Mouse (Mus musculus): Measurements from ENCODE around the gene Pole4. TPM values are rescaled to one million over a fixed set of nuclear protein-coding genes. Genes with fewer than 3 reads are reported as not detected.

Gene Pole4
- total and polyA plus RNA-seq, 3 experiments, result 49.7 to 178 (median 79.8) TPM

DNA sequence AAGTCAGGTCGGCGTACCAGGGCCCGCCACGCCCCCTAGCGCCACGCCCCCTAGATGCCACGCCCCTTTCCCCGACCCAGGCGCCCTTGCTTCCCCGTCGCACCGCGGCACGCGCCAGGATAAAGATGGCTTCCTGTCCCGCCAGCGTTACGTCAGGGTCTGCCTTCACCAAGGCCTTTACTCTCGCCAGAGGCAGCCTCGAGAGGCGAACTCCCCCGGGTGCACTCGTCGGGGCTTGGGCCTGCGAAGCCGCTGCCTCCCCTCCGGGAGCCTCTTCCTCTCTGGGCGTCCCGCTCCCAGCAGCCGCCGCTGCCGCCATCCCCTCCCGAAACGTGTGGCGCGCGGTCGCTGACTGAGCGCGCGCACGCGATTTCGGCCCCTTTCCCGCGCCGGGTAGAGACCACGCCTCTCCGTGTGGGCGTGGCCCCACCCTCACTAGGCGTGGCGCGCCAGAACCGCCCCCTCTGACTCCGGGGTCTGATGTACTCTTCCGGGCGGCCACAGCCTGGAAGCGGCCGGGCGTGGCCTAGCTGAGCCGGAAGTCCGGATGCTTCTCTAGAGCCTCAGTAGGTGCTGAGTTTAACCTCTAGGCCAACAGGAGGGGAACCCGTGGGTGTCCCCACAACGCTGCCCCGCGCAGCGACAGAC is 52.5 kb downstream of the Pole4 start:
- peak overlapping the region; percentile 90 for H3K27ac ChIP-seq (ENCODE audit: insufficient read depth, low read depth)
- peak overlapping the region; percentile 59 to 79 (median 68) for H3K4me3 ChIP-seq (replicated peaks in 1 of 3; ENCODE audit: low read depth in 2 of 3, low read length in 2 of 3, poor library complexity in 1 of 3)
- H3K4me1 ChIP-seq (ENCODE audit: control insufficient read depth in 1 of 2, insufficient read depth in 2 of 2), result peaks cover 4 to 42% of the 10 kb centered on the region in 2 experiments; a peak in 2 of 4 replicates
- dilution Hi-C loops (cut with MboI; ENCODE audit: extremely low pct_ligation_motif_present, extremely low pct_unique_long_range_greater_than_20kb, low sequenced_read_pairs) (no loop called here), in situ Hi-C loops (cut with MboI; ENCODE audit: low pct_ligation_motif_present, low pct_unique_long_range_greater_than_20kb, low sequenced_read_pairs) (no loop called here)
- TF ChIP-seq ELF1 (IDR thresholded peaks at IDR 0.05; ENCODE audit: low read depth, low read length), result peak; percentile 96
- peak; percentile 83 for TF ChIP-seq MAX (IDR thresholded peaks at IDR 0.05; ENCODE audit: low read length)
- TF ChIP-seq ZKSCAN1 (IDR thresholded peaks at IDR 0.05; ENCODE audit: borderline replicate concordance, low read depth, low read length), result no peak
- peak; percentile 48; the same call in 1 of the 2 replicates for TF ChIP-seq IRF4 (IDR thresholded peaks at IDR 0.05; ENCODE audit: low read depth, low read length)
- TF ChIP-seq ZMIZ1 (IDR thresholded peaks at IDR 0.05; ENCODE audit: low read depth, low read length), result peak; percentile 89; the same call in 1 of the 2 replicates
- peak; percentile 90 for TF ChIP-seq BHLHE40 (IDR thresholded peaks at IDR 0.05; ENCODE audit: low read depth, low read length)
- TF ChIP-seq JUND (conservative IDR thresholded peaks at IDR 0.05; ENCODE audit: low read depth, low read length), result no peak
- no peak for TF ChIP-seq JUN (IDR thresholded peaks at IDR 0.05; ENCODE audit: insufficient read depth, low read depth, low read length)
- peak; percentile 42; the same call in 1 of the 2 replicates for TF ChIP-seq MEF2A (IDR thresholded peaks at IDR 0.05; ENCODE audit: borderline replicate concordance, low read depth, low read length)
- no peak for TF ChIP-seq RAD21 (IDR thresholded peaks at IDR 0.05; ENCODE audit: low read depth, low read length)
- TF ChIP-seq EP300 (IDR thresholded peaks at IDR 0.05; ENCODE audit: low read length), result no peak
- TF ChIP-seq KAT2A (IDR thresholded peaks at IDR 0.05; ENCODE audit: insufficient replicate concordance, low read length), result 0 out of 2 replicates have a peak, but pooled peaks have one; percentile 63
- peak; percentile 47 for TF ChIP-seq SIN3A (IDR thresholded peaks at IDR 0.05; ENCODE audit: low read length)
- TF ChIP-seq HCFC1 (IDR thresholded peaks at IDR 0.05; ENCODE audit: low read depth, low read length), result peak; percentile 68
- 0 out of 2 replicates have a peak, but pooled peaks have one; percentile 67 for TF ChIP-seq TBP (conservative IDR thresholded peaks at IDR 0.05; ENCODE audit: low read depth, low read length)
- peak; percentile 90; the same call in 1 of the 2 replicates for TF ChIP-seq POLR2AphosphoS2 (IDR thresholded peaks at IDR 0.05; ENCODE audit: low read depth, low read length)
- TF ChIP-seq UBTF (IDR thresholded peaks at IDR 0.05; ENCODE audit: low read depth, low read length), result peak; percentile 22; the same call in 1 of the 2 replicates
- TF ChIP-seq MYC (IDR thresholded peaks at IDR 0.05; ENCODE audit: low read depth, low read length), result peak; percentile 86
- peak; percentile 41; the same call in 1 of the 2 replicates for TF ChIP-seq ETS1 (conservative IDR thresholded peaks at IDR 0.05; ENCODE audit: low read depth, low read length)
- TF ChIP-seq TCF12 (IDR thresholded peaks at IDR 0.05; ENCODE audit: low read depth, low read length), result peak; percentile 81
- peak; percentile 41; the same call in 1 of the 2 replicates for TF ChIP-seq RCOR1 (conservative IDR thresholded peaks at IDR 0.05; ENCODE audit: low read depth, low read length)
- no peak for TF ChIP-seq MAZ (IDR thresholded peaks at IDR 0.05; ENCODE audit: low read depth, low read length)
- no peak for TF ChIP-seq GABPA (IDR thresholded peaks at IDR 0.05; ENCODE audit: insufficient replicate concordance, low read depth, low read length)
- TF ChIP-seq NELFE (IDR thresholded peaks at IDR 0.05; ENCODE audit: low read depth, low read length), result peak; percentile 92
- peak; percentile 90 for TF ChIP-seq MXI1 (IDR thresholded peaks at IDR 0.05; ENCODE audit: low read depth, low read length)
- no peak for TF ChIP-seq CTCF (conservative IDR thresholded peaks at IDR 0.05 in 1 of 2, IDR thresholded peaks at IDR 0.05 in 1 of 2; ENCODE audit: low read depth in 2 of 2, low read length in 2 of 2)
- no peak for TF ChIP-seq USF2 (conservative IDR thresholded peaks at IDR 0.05; ENCODE audit: low read depth, low read length)
- TF ChIP-seq NRF1 (IDR thresholded peaks at IDR 0.05; ENCODE audit: low read depth, low read length), result peak; percentile 63
- TF ChIP-seq USF1 (IDR thresholded peaks at IDR 0.05; ENCODE audit: low read depth, low read length), result no peak
- peak; percentile 97 for TF ChIP-seq POLR2A (IDR thresholded peaks at IDR 0.05; ENCODE audit: low read depth, low read length)
- peak; percentile 94 for DNase-seq (ENCODE audit: extremely low read depth)
- H3K4me2 ChIP-seq (ENCODE audit: insufficient read depth, low read depth, poor library complexity, severe bottlenecking), result peak overlapping the region; percentile 3; the same call in 1 of the 2 replicates
- H3K9me3 ChIP-seq (replicated peaks; ENCODE audit: low read length), result no peaks in the 10 kb centered on the region
- H3K36me3 ChIP-seq (replicated peaks in 1 of 2; ENCODE audit: control insufficient read depth in 1 of 2, insufficient read depth in 1 of 2, low read length in 1 of 2), result peaks cover 11 to 26% of the 10 kb centered on the region in 2 experiments
- peak overlapping the region; percentile 77 for H3K9ac ChIP-seq (ENCODE audit: insufficient read depth, low read depth)
- peaks cover 6% of the 10 kb centered on the region for H3K79me2 ChIP-seq (replicated peaks; ENCODE audit: control insufficient read depth, extremely low read depth, insufficient read depth, poor library complexity, severe bottlenecking)
- H3K27me3 ChIP-seq (replicated peaks), result no peaks in the 10 kb centered on the region
